Mouse (Mus musculus) macrophage (primary cell): ENCODE measurements around the gene Psma5. TPM values are rescaled to one million over a fixed set of nuclear protein-coding genes. Genes with fewer than 3 reads are reported as not detected.

Experiments used
- H3K27ac ChIP-seq: fragments of 350-480 bp; formaldehyde crosslinking; 2 replicates; pipeline ENCODE4 v1.9.0; 2021
- H3K36me3 ChIP-seq: fragments of 350-480 bp; formaldehyde crosslinking; 2 replicates; pipeline ENCODE4 v1.9.0; 2021; ENCODE audit errors: inconsistent target
- H3K4me3 ChIP-seq: fragments of 350-480 bp; formaldehyde crosslinking; 2 replicates; pipeline ENCODE4 v1.9.0; 2021; ENCODE audit errors: inconsistent target
- H3K79me2 ChIP-seq: fragments of 350-480 bp; formaldehyde crosslinking; 2 replicates; pipeline ENCODE4 v1.9.0; 2021; ENCODE audit errors: inconsistent target
- WGBS: methylation state at CpG from one replicate; pipeline ENCODE4 v1.1.7; 2026; ENCODE audit warnings: inconsistent platforms; ENCODE audit not compliant: missing documents; 5-methylcytosine and 5-hydroxymethylcytosine counted together
- polyA plus RNA-seq: library from polyadenylated mRNA; stranded (reverse); fragments of 250-400 nt; gene quantifications from 3 replicates; pipeline ENCODE4 v1.2.4, GENCODE M21; 2018; ENCODE audit warnings: inconsistent platforms

Gene Psma5
- polyA plus RNA-seq, 1 experiment from 2014 or later: 106 TPM

DNA sequence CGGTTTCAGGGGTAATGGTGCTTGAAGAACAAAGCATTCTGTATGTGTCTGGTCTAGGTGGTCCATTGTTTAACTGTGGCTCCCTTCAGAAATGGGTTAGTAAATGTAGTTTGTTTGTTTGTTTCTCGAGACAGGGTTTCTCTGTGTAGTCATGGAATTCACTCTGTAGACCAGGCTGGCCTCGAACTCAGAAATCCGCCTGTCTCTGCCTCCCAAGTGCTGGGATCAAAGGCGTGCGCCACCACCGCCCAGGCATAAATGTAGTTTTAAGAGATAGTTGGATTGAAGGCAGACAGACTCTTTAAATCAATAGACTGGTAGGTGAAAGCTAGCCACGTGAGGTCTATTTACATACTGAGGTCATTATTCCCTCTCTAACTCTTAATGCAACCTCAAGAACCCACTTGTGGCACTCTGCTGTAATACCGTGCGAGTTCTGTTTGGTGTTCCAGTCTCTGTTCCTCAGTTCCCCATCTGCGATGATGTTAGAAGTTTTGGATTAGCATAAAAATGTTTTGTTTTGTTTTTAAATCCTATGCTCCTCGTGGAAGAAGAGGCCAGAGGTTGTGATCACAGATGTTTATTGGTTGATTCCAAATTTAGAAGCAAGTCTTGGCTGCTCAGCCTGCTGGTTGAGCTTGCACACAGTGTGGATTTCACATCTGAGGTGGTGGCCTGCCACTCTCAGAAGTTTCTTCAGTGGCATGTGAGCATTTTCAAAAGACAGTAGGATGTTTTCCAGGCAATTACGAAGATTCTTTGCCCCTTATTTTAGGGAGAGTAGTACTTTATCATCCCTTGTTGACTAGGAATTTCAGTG lies 32.8 kb downstream of the Psma5 start:
- WGBS: 71% methylated on average over 13 of the region's 13 CpGs
- no peak overlapping the region for H3K27ac ChIP-seq
- no peak overlapping the region for H3K4me3 ChIP-seq
- peaks cover 33% of the 10 kb centered on the region; the same call in 1 of the 2 replicates for H3K79me2 ChIP-seq
- H3K36me3 ChIP-seq: no peaks in the 10 kb centered on the region

DNA sequence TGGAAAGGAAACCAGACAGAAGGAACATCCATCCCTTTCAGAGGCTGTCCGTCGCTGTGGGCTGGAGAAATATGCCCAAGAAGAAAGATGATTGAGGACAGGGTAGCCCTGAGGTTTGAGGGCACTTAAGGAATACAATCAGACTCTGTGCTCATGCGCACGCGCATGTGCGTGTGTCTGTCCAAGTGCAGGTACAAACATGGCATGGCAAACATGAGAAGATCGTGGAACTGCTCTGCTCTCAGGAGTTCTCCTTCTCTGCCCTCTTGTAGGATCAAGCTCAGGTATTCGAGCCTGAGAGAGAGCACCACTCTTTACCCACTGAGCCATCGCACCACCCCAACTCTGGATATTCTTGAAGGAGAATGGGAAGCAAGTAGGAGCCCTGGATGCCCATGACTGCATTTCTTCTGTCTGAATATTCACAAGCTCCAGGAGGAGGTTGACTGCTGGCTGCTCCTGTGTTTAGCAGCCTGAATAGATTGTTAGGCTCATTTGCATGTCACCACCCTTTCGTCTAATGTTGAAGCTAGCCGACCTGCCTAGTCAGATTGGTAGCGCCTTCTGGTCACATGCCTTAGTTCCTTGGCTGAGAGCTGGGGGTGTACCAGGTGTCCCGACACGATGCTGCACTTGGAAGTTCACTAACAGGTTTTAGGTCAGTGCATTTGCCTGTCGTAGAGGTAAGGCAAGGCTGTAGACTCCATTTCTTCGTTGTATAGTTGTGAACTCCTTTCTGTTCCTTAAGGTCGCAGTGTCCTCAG lies 34.5 kb downstream of the Psma5 start:
- Histone ChIP-seq H3K27ac (no peak overlapping the region), H3K36me3 (no peaks in the 10 kb centered on the region), H3K4me3 (no peak overlapping the region), H3K79me2 (peaks cover 37% of the 10 kb centered on the region; the same call in 1 of the 2 replicates)
- WGBS: 71% methylated on average over 17 of the region's 17 CpGs

DNA sequence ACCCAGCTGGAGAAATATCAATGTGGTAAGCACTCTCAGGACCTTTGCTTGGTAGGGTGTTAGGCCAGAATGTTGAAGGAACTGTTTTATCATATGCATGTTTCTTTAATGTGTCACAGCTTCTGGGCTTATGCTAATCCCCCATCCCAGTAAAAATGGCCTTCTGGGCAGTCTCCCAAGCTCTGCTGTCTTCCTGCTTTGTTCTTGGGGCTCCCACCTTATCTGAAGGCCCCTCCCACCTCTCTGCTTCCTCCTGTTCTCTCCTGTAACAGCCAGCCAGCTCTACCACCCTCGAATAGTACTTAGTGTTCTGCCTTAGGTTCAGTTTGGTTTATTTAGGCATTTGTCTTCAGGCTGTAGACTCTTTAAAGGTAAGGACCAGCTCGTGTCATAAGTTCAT lies 37.7 kb downstream of the Psma5 start:
- 38% methylated on average over 2 of the region's 2 CpGs for WGBS
- H3K79me2 ChIP-seq: peaks cover 47% of the 10 kb centered on the region; the same call in 1 of the 2 replicates
- H3K4me3 ChIP-seq: no peak overlapping the region
- no peaks in the 10 kb centered on the region for H3K36me3 ChIP-seq
- no peak overlapping the region for H3K27ac ChIP-seq

DNA sequence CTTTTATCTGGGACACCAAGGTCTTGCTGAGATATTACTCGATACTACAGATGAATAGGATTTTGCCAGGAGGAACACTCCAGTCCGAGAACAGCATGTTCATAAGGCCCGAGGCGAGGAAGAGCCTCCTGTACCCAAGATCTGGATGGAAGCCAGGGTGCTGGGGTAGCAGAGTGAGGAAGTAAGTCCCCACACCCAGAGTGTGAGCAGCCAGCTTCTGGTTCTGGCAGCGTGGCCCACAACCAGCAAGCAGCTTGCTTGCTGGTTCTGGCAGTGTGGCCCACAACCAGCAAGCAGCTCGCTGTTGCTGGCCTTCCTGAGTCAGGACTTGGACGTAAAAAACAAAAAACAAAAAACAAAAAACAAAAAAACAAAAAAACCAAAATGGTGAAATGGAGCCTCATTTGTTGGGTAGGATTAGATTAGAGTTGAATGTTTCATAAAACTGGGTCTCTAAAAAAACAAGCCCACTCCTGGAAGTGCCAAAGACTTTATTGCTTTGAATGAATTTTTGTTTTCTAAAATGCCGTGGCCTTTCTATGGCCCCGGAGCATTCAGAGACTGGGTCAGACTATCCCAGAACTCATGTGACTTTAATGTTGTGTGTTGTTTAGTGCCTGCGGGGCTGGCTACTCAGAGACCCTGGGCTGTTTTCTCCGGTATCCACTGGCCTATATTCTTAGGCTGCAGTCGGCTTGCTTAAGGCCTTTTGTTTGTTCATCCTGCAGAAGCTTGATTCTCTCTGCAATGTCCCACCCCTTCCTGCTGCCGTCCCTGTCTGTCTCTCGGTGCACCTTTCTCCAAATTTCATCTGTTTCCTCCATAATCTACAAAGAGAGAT lies 38.9 kb downstream of the Psma5 start:
- no peak overlapping the region for H3K4me3 ChIP-seq
- no peaks in the 10 kb centered on the region for H3K36me3 ChIP-seq
- H3K27ac ChIP-seq: peak overlapping the region; percentile 65
- H3K79me2 ChIP-seq: peaks cover 51% of the 10 kb centered on the region; the same call in 1 of the 2 replicates
- 18% methylated on average over 14 of the region's 14 CpGs for WGBS

DNA sequence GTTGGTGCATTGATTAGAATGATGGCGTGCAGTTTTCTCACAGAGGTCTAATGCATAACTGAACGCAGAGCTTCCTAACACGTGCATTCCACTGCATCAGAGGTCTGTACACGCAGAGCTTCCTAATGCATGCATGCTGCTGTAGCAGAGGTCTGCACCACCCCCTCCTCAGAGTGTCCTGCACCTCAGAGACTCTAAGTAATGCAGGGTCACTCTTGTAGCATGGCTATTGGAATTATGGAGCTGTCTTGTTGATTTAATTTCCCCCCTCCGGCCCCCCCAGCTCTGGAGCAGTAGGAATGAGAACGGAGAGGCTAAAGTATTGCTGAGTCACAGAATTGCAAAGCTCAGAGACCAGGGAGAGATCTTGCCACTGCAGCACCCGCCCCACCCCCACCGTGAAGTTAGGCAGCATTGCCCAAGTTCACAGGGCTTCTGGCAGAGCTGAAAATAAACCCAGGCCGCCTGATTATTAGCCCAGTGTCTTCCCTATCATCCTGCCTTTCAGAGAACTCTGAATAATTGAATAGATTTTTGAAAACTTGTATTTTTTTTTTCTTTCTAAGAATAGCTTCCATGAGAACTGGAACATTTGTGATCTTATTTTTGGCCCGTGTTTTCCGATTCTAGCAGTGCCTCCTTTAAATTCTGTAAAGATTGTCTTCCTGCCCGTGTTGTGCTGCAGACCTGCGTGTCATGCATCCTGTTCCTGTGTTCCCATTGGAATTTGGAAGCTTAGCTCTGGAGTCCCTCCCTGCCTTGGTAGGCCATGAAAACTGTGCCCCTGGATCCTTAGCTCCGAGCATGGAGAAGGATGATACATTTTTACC lies 39.7 kb downstream of the Psma5 start:
- no peaks in the 10 kb centered on the region for H3K36me3 ChIP-seq
- WGBS: 14% methylated on average over 14 of the region's 14 CpGs
- H3K79me2 ChIP-seq: peaks cover 50% of the 10 kb centered on the region; the same call in 1 of the 2 replicates
- H3K4me3 ChIP-seq: no peak overlapping the region
- peak overlapping the region; percentile 65 for H3K27ac ChIP-seq

DNA sequence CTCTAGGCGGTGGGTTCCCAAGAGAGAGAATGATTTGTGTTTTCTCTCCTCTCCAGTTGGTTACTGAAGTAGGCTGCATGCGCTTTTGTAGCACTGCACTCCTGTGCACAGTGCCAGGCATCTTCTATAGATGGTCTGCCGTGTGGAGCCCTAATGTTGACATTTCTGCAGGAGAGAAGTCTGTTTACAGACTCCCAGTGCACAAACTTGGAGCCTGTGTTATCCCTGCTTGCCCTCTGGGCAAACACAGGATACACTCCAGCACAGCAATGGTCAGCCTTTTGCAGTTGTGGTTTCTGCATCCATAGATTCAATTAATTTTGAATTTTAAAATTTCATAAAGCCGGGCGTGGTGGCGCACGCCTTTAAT lies 40.3 kb downstream of the Psma5 start:
- no peaks in the 10 kb centered on the region for H3K36me3 ChIP-seq
- 78% methylated on average over 7 of the region's 7 CpGs for WGBS
- no peak overlapping the region for H3K4me3 ChIP-seq
- H3K79me2 ChIP-seq: peaks cover 50% of the 10 kb centered on the region; the same call in 1 of the 2 replicates
- peak overlapping the region; percentile 65 for H3K27ac ChIP-seq

DNA sequence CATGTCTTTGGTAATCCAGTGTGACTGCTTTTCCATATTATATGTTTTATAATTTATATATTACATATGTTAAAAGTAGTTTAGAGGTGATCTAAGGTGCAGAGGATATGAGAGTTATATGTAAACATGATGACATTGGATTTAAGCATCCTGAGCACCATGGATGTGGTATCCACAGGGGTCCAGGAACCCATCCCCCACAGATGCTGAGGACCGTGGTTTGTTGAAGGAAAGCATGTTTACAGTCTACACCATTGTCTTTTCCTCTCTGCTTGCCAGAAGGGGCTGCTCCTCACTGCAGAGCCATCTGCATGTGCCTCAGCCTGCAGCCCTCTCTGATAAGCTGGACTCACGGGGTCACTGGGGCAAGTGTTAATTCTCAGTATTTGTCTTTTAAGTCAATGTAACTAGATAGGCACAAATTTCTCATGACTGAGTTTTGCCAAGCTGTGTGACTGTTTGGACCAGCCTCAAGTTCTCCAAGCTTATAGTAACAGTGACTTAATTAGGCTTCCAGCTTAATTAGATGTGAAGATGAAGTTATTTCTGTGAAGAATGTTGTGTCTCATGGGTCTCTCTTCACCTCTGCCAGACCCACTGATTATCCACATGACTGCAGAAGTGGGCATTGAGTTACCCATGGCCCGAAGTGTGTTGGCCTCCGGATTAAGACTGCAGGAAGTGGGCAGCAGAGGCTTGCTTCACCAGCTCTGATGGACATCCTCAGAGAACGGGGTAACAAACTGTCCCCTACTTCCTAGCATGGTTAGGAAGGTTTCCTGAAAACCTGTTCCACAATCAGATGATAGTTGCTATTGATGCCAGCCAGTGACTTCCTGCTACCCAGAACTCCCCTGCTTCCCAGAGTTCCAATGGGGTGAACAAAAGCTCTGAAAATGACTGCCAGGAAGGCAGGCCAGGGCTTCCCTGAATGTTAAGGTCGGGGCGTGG lies 41.2 kb downstream of the Psma5 start:
- no peak overlapping the region for H3K4me3 ChIP-seq
- 45% methylated on average over 7 of the region's 7 CpGs for WGBS
- peaks cover 44% of the 10 kb centered on the region; the same call in 1 of the 2 replicates for H3K79me2 ChIP-seq
- H3K27ac ChIP-seq: peak overlapping the region; percentile 5; the same call in 1 of the 2 replicates
- H3K36me3 ChIP-seq: no peaks in the 10 kb centered on the region

DNA sequence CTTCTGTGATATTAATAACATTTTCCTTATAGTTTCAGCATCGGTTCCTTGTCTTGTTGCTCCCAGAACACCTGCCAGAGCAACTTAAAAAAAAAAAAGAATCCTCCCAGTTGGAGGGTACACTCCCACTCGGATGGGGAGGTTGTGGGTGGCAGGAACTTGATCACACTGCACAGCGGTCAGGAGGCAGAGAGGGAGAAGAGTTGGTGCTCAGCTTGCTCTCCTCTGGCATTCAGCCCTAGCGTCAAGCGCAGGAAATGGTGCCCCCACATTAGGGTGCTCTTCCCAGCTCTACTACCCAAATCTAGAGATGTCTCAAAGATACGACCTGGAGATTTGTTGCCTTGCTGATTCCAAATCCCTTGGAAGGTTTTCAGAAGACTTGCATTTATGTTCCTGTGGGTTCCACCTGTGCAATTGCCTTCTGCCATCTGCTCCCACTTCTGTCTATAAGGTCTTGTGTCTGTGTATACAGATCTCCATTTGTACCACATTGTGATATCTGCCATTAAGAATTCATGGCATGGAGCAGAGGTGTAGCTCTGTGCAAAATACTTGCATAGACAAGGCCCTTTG lies 43.8 kb downstream of the Psma5 start:
- Histone ChIP-seq H3K4me3 (no peak overlapping the region), H3K36me3 (no peaks in the 10 kb centered on the region), H3K79me2 (peaks cover 31% of the 10 kb centered on the region; the same call in 1 of the 2 replicates), H3K27ac (no peak overlapping the region)
- 60% methylated on average over 6 of the region's 6 CpGs for WGBS

DNA sequence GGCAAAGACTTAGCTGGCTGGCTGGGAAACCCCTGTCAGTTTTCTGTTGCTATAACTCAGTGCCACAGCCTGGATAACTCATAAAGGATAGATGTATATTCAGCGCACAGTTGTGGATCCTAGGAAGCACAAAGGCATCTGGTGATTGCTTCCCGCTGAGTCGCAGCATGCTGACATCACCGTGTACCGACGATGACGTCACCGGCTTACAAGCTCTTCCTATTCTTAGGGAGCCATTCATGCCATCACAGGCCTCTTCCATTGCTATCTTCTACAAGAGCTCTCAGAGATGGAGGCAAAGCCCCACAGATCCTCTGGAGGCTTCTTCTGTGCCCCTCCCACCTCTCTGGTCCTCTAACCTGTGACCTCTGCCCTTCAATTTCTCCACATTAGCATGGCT lies 47.0 kb downstream of the Psma5 start:
- Histone ChIP-seq H3K27ac (no peak overlapping the region), H3K36me3 (no peaks in the 10 kb centered on the region), H3K79me2 (peaks cover 13% of the 10 kb centered on the region; the same call in 1 of the 2 replicates), H3K4me3 (no peak overlapping the region)
- 90% methylated on average over 8 of the region's 8 CpGs for WGBS

DNA sequence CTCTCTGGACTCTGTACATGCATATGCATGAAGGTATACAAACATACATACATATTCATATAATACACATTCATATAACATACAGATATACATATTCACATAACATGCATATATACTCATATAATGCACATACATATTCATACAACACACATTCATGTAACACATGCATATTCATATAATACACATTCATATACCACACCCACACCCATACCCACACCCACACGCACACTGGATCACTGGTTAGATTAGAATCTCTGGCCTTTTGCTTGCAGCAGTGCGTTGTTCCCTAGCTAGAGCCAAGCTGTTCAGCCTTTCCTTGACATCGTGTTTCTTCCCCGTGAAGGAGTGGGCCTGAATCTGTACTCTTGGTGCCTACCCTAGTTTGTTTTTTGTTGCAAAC lies 48.0 kb downstream of the Psma5 start:
- no peak overlapping the region for H3K4me3 ChIP-seq
- 89% methylated on average over 4 of the region's 4 CpGs for WGBS
- peaks cover 13% of the 10 kb centered on the region; the same call in 1 of the 2 replicates for H3K79me2 ChIP-seq
- H3K27ac ChIP-seq: no peak overlapping the region
- no peaks in the 10 kb centered on the region for H3K36me3 ChIP-seq

DNA sequence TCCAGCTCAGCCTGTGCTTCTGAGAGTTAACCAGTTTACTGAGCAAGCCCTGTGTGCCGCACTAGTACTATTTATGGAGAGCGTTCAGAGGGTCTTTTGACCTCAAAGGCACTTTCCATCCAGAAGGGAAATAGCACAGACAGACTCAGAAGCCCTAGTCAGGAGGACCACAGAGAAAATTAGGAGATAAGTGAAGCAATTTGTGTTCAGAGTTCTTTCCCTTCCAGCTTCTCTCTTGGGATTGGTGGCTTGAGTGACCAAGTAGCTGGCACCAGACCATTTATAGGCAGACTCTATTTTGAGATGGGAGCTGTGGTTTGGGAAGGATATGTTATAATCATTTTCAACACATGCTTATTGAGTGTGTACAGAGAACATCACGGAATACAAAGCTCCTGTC lies 49.7 kb downstream of the Psma5 start:
- H3K27ac ChIP-seq: no peak overlapping the region
- peaks cover 6% of the 10 kb centered on the region; the same call in 1 of the 2 replicates for H3K79me2 ChIP-seq
- H3K4me3 ChIP-seq: no peak overlapping the region
- 61% methylated on average over 3 of the region's 3 CpGs for WGBS
- H3K36me3 ChIP-seq: no peaks in the 10 kb centered on the region

DNA sequence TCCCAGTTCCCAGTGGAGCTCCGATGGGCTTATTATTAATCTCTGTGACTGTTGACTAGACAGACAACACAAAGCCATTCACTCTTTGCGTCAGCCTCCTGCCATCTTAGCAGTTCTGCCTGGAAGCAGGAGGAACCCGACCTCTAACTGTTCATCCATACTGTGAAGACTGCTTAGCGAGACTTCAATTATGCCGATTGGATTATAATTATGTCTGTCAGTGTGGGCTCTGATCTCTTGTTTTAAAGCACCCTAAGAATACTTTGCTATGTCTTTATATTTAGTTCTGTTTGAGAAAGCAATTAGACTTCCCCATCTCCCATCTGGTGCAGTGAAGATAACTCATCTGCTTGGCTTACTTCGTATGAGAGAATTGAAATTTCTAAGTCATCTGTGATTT lies 50.8 kb downstream of the Psma5 start:
- WGBS: 97% methylated on average over 6 of the region's 6 CpGs
- no peaks in the 10 kb centered on the region; the same call in 1 of the 2 replicates for H3K79me2 ChIP-seq
- H3K4me3 ChIP-seq: no peak overlapping the region
- H3K36me3 ChIP-seq: no peaks in the 10 kb centered on the region
- H3K27ac ChIP-seq: no peak overlapping the region
